Mouse (Mus musculus): Measurements from ENCODE around the gene Nup210.

DNA sequence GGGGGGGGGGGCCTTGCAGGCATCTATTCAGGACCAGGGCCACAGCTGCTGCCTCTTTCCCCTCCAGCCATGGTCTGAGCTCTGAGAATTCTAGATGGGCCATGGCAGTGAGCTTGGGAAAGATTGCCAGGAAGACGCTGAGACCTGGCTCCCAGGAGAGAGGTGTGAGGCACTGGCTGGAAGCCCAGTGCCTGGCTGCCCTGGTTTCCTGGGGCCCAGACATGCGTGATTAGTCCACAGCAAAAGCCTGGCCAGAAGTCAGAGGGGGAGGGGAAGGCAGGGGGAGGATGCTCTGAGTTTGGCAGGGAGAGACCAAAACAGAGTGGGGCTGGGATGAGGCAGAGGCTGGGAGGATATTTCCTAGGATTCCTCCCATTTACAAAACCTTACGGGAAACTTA is 43.8 kb upstream of the Nup210 start:
- no peak for TF ChIP-seq CTCF (IDR thresholded peaks at IDR 0.05; ENCODE audit: extremely low read depth, insufficient read depth, insufficient read length, insufficient replicate concordance)
- TF ChIP-seq POLR2A (IDR thresholded peaks at IDR 0.05; ENCODE audit: low read depth, low read length), result no peak
